Mouse (Mus musculus): ENCODE data around the gene Far2. TPM values are rescaled to one million over a fixed set of nuclear protein-coding genes. Genes with fewer than 3 reads are reported as not detected.
"Not testable (repeated sequence)": the region's sequence is repeated elsewhere in the genome, so short reads cannot be mapped to it uniquely, and the experiment has no call there.

Gene Far2
- polyA plus RNA-seq, 1 experiment = 0.37 TPM

GRCm38 (mm10) chr6:148108741-148109472 is 61.8 kb downstream of the Far2 start:
- H3K27me3 ChIP-seq (ENCODE audit: control insufficient read depth, insufficient read depth, low read length, poor library complexity, severe bottlenecking) = no peaks in the 10 kb centered on the region
- H3K9me3 ChIP-seq (replicated peaks; ENCODE audit: control insufficient read depth, insufficient read depth, low read length, poor library complexity, severe bottlenecking) = no peaks in the 10 kb centered on the region
- H3K9ac ChIP-seq (ENCODE audit: low read depth, poor library complexity, severe bottlenecking) = no peak overlapping the region
- TF ChIP-seq CTCF (IDR thresholded peaks at IDR 0.05; ENCODE audit: low read depth, low read length) (no peak), EP300 (IDR thresholded peaks at IDR 0.05; ENCODE audit: insufficient read depth, low read depth, low read length) (no peak), POLR2A (IDR thresholded peaks at IDR 0.05; ENCODE audit: insufficient read depth, low read length) (no peak)
- H3K4me1 ChIP-seq (ENCODE audit: control insufficient read depth, insufficient read depth, low read length) = no peaks in the 10 kb centered on the region
- no peak overlapping the region for H3K4me3 ChIP-seq (ENCODE audit: low read depth, low read length)
- no peaks in the 10 kb centered on the region for H3K36me3 ChIP-seq (ENCODE audit: control insufficient read depth, insufficient read depth, low read length, poor library complexity, severe bottlenecking)
- H3K27ac ChIP-seq (ENCODE audit: insufficient read depth, low read length) = no peak overlapping the region

- Histone ChIP-seq H3K27me3 (ENCODE audit: control insufficient read depth, insufficient read depth, low read length, poor library complexity, severe bottlenecking) (no peaks in the 10 kb centered on the region; the same call in 1 of the 2 replicates), H3K4me1 (ENCODE audit: control insufficient read depth, insufficient read depth, low read length) (no peaks in the 10 kb centered on the region), H3K9ac (ENCODE audit: low read depth, poor library complexity, severe bottlenecking) (no peak overlapping the region), H3K36me3 (ENCODE audit: control insufficient read depth, insufficient read depth, low read length, poor library complexity, severe bottlenecking) (no peaks in the 10 kb centered on the region), H3K4me3 (ENCODE audit: low read depth, low read length) (no peak overlapping the region), H3K27ac (ENCODE audit: insufficient read depth, low read length) (no peak overlapping the region), H3K9me3 (replicated peaks; ENCODE audit: control insufficient read depth, insufficient read depth, low read length, poor library complexity, severe bottlenecking) (no peaks in the 10 kb centered on the region)
- TF ChIP-seq EP300 (IDR thresholded peaks at IDR 0.05; ENCODE audit: insufficient read depth, low read depth, low read length) = no peak
- TF ChIP-seq POLR2A (IDR thresholded peaks at IDR 0.05; ENCODE audit: insufficient read depth, low read length) = no peak
- no peak for TF ChIP-seq CTCF (IDR thresholded peaks at IDR 0.05; ENCODE audit: low read depth, low read length)
Measured at GRCm38 (mm10) chr6:148110996-148111633, 64.1 kb downstream of the Far2 start.

DNA sequence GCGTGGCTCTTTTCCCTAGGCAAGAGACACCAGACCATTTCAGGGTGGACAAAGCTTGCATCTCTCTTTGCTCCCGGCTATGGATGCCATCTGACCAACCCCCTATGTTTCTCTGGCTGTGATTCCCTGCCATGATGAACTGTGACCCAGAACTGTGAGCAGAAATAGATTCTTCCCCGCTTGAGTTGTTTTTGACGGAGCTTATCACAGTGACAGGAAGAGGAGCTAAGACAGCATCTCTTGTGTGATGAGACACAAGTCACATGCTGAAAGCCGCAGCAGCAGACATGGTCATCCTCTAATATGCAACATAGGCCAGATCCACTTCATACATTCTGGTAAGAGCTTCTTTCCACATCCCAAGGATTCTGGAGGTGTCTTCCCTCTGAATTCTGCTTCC is 69.3 kb downstream of the Far2 start:
- no peak overlapping the region for H3K9ac ChIP-seq (ENCODE audit: low read depth, poor library complexity, severe bottlenecking)
- no peaks in the 10 kb centered on the region; the same call in 1 of the 2 replicates for H3K27me3 ChIP-seq (ENCODE audit: control insufficient read depth, insufficient read depth, low read length, poor library complexity, severe bottlenecking)
- H3K4me3 ChIP-seq (ENCODE audit: low read depth, low read length) = no peak overlapping the region
- H3K4me1 ChIP-seq (ENCODE audit: control insufficient read depth, insufficient read depth, low read length) = no peaks in the 10 kb centered on the region
- no peaks in the 10 kb centered on the region for H3K36me3 ChIP-seq (ENCODE audit: control insufficient read depth, insufficient read depth, low read length, poor library complexity, severe bottlenecking)
- no peaks in the 10 kb centered on the region for H3K9me3 ChIP-seq (replicated peaks; ENCODE audit: control insufficient read depth, insufficient read depth, low read length, poor library complexity, severe bottlenecking)
- TF ChIP-seq EP300 (IDR thresholded peaks at IDR 0.05; ENCODE audit: insufficient read depth, low read depth, low read length) (no peak), CTCF (IDR thresholded peaks at IDR 0.05; ENCODE audit: low read depth, low read length) (no peak)
- no peak overlapping the region for H3K27ac ChIP-seq (ENCODE audit: insufficient read depth, low read length)

DNA sequence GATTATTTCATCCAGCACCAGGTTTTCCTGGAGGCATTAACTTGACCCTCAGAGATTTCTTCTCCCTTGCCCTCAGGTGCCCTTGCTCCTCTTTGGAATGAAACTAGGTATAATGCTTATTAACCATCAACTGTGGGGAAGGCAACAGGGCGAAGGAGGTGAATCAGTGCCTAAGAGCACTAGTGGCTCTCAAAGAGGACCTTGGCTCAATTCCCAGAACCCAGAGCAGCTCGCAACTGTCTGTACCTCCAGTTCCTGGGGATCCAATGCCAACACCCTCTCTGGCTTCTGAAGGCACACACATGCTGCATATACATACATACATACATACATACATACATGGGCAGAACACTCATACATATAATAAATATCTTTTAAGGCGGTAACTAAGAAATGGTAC is 69.8 kb downstream of the Far2 start:
- no peak overlapping the region for H3K9ac ChIP-seq (ENCODE audit: low read depth, poor library complexity, severe bottlenecking)
- H3K9me3 ChIP-seq (replicated peaks; ENCODE audit: control insufficient read depth, insufficient read depth, low read length, poor library complexity, severe bottlenecking) = no peaks in the 10 kb centered on the region
- no peak overlapping the region for H3K27ac ChIP-seq (ENCODE audit: insufficient read depth, low read length)
- no peak overlapping the region for H3K4me3 ChIP-seq (ENCODE audit: low read depth, low read length)
- no peaks in the 10 kb centered on the region; the same call in 1 of the 2 replicates for H3K27me3 ChIP-seq (ENCODE audit: control insufficient read depth, insufficient read depth, low read length, poor library complexity, severe bottlenecking)
- no peaks in the 10 kb centered on the region for H3K4me1 ChIP-seq (ENCODE audit: control insufficient read depth, insufficient read depth, low read length)
- no peaks in the 10 kb centered on the region for H3K36me3 ChIP-seq (ENCODE audit: control insufficient read depth, insufficient read depth, low read length, poor library complexity, severe bottlenecking)
- TF ChIP-seq CTCF (IDR thresholded peaks at IDR 0.05; ENCODE audit: low read depth, low read length) (no peak), EP300 (IDR thresholded peaks at IDR 0.05; ENCODE audit: insufficient read depth, low read depth, low read length) (no peak), POLR2A (IDR thresholded peaks at IDR 0.05; ENCODE audit: insufficient read depth, low read length) (no peak)

- Histone ChIP-seq H3K4me3 (ENCODE audit: low read depth, low read length) (no peak overlapping the region), H3K4me1 (ENCODE audit: control insufficient read depth, insufficient read depth, low read length) (no peaks in the 10 kb centered on the region), H3K9ac (ENCODE audit: low read depth, poor library complexity, severe bottlenecking) (no peak overlapping the region), H3K27me3 (ENCODE audit: control insufficient read depth, insufficient read depth, low read length, poor library complexity, severe bottlenecking) (no peaks in the 10 kb centered on the region; the same call in 1 of the 2 replicates), H3K36me3 (ENCODE audit: control insufficient read depth, insufficient read depth, low read length, poor library complexity, severe bottlenecking) (no peaks in the 10 kb centered on the region), H3K27ac (ENCODE audit: insufficient read depth, low read length) (no peak overlapping the region), H3K9me3 (replicated peaks; ENCODE audit: control insufficient read depth, insufficient read depth, low read length, poor library complexity, severe bottlenecking) (no peaks in the 10 kb centered on the region)
- TF ChIP-seq POLR2A (IDR thresholded peaks at IDR 0.05; ENCODE audit: insufficient read depth, low read length) = no peak
- no peak for TF ChIP-seq CTCF (IDR thresholded peaks at IDR 0.05; ENCODE audit: low read depth, low read length)
- TF ChIP-seq EP300 (IDR thresholded peaks at IDR 0.05; ENCODE audit: insufficient read depth, low read depth, low read length) = no peak
Measured at GRCm38 (mm10) chr6:148117696-148118095, 70.6 kb downstream of the Far2 start.

DNA sequence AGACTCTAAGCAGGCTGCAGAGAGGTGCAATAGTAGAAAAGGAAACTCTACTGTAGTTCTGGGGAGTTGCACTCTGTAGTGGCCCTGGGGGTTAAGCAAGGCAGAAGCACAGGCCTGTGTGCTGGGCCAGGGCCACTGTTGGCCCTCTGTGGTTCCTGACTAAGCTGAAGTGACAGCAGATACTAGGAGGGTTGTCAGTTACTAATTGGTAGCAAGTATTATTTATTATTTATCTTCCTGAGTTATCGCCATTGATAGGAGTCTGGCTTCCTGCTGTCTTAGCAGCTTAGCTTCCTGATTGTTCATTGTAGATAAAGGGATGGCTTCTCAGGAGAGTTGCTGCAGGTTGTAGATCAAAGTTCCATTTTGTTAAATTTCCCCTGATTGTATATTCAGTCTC is 73.6 kb downstream of the Far2 start:
- no peaks in the 10 kb centered on the region for H3K36me3 ChIP-seq (ENCODE audit: control insufficient read depth, insufficient read depth, low read length, poor library complexity, severe bottlenecking)
- no peak overlapping the region for H3K4me3 ChIP-seq (ENCODE audit: low read depth, low read length)
- no peak overlapping the region for H3K27ac ChIP-seq (ENCODE audit: insufficient read depth, low read length)
- no peaks in the 10 kb centered on the region for H3K4me1 ChIP-seq (ENCODE audit: control insufficient read depth, insufficient read depth, low read length)
- no peaks in the 10 kb centered on the region for H3K27me3 ChIP-seq (ENCODE audit: control insufficient read depth, insufficient read depth, low read length, poor library complexity, severe bottlenecking)
- TF ChIP-seq EP300 (IDR thresholded peaks at IDR 0.05; ENCODE audit: insufficient read depth, low read depth, low read length) (no peak), POLR2A (IDR thresholded peaks at IDR 0.05; ENCODE audit: insufficient read depth, low read length) (no peak), CTCF (IDR thresholded peaks at IDR 0.05; ENCODE audit: low read depth, low read length) (no peak)
- no peak overlapping the region for H3K9ac ChIP-seq (ENCODE audit: low read depth, poor library complexity, severe bottlenecking)
- no peaks in the 10 kb centered on the region for H3K9me3 ChIP-seq (replicated peaks; ENCODE audit: control insufficient read depth, insufficient read depth, low read length, poor library complexity, severe bottlenecking)

- not testable (repeated sequence) for H3K27ac ChIP-seq (ENCODE audit: insufficient read depth, low read length); H3K9ac ChIP-seq (ENCODE audit: low read depth, poor library complexity, severe bottlenecking); H3K9me3 ChIP-seq (replicated peaks; ENCODE audit: control insufficient read depth, insufficient read depth, low read length, poor library complexity, severe bottlenecking); H3K4me3 ChIP-seq (ENCODE audit: low read depth, low read length); H3K36me3 ChIP-seq (ENCODE audit: control insufficient read depth, insufficient read depth, low read length, poor library complexity, severe bottlenecking); H3K27me3 ChIP-seq (ENCODE audit: control insufficient read depth, insufficient read depth, low read length, poor library complexity, severe bottlenecking); H3K4me1 ChIP-seq (ENCODE audit: control insufficient read depth, insufficient read depth, low read length)
Measured at GRCm38 (mm10) chr6:148126851-148127250, 79.8 kb downstream of the Far2 start.
